Mouse (Mus musculus): Measurements from ENCODE around the gene Acsl4. TPM values are rescaled to one million over a fixed set of nuclear protein-coding genes. Genes with fewer than 3 reads are reported as not detected.

Acsl4 gene
- total RNA-seq, 1 experiment from 2014 or later = 39.2 TPM

Other genes starting within 250 kb of the Acsl4 start
- gene Gucy2f, start 193.6 kb downstream of the Acsl4 start, total RNA-seq (2017) = not detected in 2 replicates
- 18.3 and 21.1 TPM in 2 replicates for gene Nxt2, start 163.8 kb downstream of the Acsl4 start, total RNA-seq (2017)
- gene Kcne1l, start 84.2 kb downstream of the Acsl4 start, total RNA-seq (2017) = not detected in 2 replicates

All from common myeloid progenitor, adult 5-6 weeks (primary cell).